Mouse (Mus musculus): ENCODE results near the gene Lect2. TPM values are rescaled to one million over a fixed set of nuclear protein-coding genes. Genes with fewer than 3 reads are reported as not detected.
A peak's percentile ranks its signal among the peaks of the same experiment; 100 is the strongest.

Lect2 gene
- polyA plus RNA-seq, 1 experiment from 2014 or later = not detected

DNA sequence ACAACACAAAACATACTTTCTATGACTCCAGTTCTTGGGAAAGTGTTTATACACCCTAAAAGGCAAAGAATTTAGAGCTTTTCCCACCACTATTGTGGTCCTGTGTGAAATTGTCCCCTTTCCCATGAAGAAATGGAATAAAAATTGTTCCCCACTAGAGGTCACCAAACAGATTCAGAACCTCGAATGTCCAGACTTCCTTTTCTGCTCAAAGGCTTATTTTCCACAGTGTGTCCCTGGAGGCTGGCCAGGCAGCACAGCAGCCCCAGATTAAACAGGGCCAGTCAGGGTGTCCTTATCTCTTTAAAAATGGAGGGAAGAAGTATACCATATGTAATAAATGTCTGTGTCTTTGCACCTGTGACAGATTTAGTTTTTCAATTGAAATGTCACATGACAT lies 7.7 kb upstream of the Lect2 start:
- Histone ChIP-seq H3K4me1 (replicated peaks) (peaks cover 19% of the 10 kb centered on the region), H3K9me3 (replicated peaks) (no peaks in the 10 kb centered on the region), H3K4me3 (no peak overlapping the region), H3K9ac (no peak overlapping the region), H3K27ac (no peak overlapping the region), H3K4me2 (no peak overlapping the region), H3K27me3 (no peaks in the 10 kb centered on the region), H3K36me3 (no peaks in the 10 kb centered on the region)
- no peak for ATAC-seq (replicated peaks; ENCODE audit: insufficient number of reproducible peaks, insufficient read depth, low FRiP score, low read depth)
- WGBS = 0% methylated on average over 1 of the region's 1 CpGs

DNA sequence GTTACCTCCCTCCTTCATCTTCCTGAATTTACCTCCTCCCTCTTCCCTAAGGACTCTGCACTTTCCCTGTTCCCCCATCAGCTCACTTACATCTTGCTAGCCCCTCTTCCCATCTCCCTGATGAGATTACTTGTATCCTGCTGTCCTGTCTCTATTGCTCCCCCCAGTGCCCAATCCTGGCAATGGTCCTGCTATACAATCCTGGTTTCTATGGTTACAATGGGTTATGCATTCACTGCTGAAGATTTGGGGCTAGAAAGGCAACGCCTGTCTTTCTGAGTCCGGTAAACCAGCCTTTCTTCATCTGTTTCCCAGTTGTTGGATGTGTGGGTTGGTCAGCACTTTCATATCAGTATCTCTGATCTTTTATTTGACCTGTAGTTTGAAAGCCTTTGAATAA lies 6.1 kb upstream of the Lect2 start:
- Histone ChIP-seq H3K4me1 (replicated peaks) (peaks cover 27% of the 10 kb centered on the region), H3K36me3 (no peaks in the 10 kb centered on the region), H3K9me3 (replicated peaks) (no peaks in the 10 kb centered on the region), H3K4me3 (no peak overlapping the region), H3K27me3 (no peaks in the 10 kb centered on the region), H3K27ac (no peak overlapping the region), H3K9ac (no peak overlapping the region), H3K4me2 (no peak overlapping the region)
- no peak for ATAC-seq (replicated peaks; ENCODE audit: insufficient number of reproducible peaks, insufficient read depth, low FRiP score, low read depth)
- 28% methylated on average over 2 of the region's 2 CpGs for WGBS

DNA sequence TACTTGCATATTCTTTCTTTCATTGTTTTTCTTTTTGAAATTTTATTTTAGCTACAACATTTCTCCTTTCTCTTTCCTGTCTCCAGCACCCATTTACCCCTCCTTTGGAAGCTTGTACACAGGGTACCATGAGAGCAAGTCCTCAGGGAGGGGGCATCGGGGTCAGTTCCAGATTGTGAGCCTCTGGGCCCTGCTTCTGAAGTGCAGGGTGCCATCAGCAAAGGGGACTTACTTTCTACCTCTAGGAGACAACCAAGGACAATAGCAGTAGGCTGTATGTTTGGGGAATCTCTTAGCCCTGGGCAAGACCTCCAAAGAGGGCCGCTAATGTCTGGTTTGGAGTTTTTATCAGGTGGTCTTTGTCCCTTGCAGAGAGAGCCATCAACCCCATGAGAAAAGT lies 5.6 kb upstream of the Lect2 start:
- Histone ChIP-seq H3K9me3 (replicated peaks) (no peaks in the 10 kb centered on the region), H3K9ac (no peak overlapping the region), H3K27me3 (no peaks in the 10 kb centered on the region), H3K4me1 (replicated peaks) (peaks cover 29% of the 10 kb centered on the region), H3K4me3 (no peak overlapping the region), H3K4me2 (no peak overlapping the region), H3K27ac (no peak overlapping the region), H3K36me3 (no peaks in the 10 kb centered on the region)
- 50% methylated on average over 2 of the region's 2 CpGs for WGBS
- ATAC-seq (replicated peaks; ENCODE audit: insufficient number of reproducible peaks, insufficient read depth, low FRiP score, low read depth) = no peak

DNA sequence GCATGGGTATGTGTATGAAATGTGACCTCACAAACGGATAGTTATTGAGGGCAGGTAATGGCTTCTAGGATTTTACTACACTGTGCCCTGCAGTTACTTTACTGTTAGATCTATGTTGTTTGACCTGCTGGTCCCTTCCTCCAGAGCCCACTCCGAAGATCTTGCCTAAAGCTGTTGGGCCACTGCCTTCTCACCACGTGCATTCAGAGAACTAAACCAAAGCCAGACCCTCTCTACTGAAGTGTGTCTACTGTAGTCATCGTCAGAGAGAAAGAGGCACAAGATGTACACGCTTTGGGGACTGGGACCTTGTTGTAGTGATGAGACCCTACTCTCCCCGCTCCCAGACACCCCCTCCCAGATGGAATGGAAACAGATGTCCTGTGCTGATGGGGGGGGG lies 3.4 kb upstream of the Lect2 start:
- Histone ChIP-seq H3K4me2 (no peak overlapping the region), H3K27me3 (no peaks in the 10 kb centered on the region), H3K9ac (no peak overlapping the region), H3K4me3 (no peak overlapping the region), H3K27ac (no peak overlapping the region), H3K4me1 (replicated peaks) (peaks cover 29% of the 10 kb centered on the region), H3K36me3 (no peaks in the 10 kb centered on the region), H3K9me3 (replicated peaks) (no peaks in the 10 kb centered on the region)
- no peak for ATAC-seq (replicated peaks; ENCODE audit: insufficient number of reproducible peaks, insufficient read depth, low FRiP score, low read depth)
- 74% methylated on average over 6 of the region's 6 CpGs for WGBS

DNA sequence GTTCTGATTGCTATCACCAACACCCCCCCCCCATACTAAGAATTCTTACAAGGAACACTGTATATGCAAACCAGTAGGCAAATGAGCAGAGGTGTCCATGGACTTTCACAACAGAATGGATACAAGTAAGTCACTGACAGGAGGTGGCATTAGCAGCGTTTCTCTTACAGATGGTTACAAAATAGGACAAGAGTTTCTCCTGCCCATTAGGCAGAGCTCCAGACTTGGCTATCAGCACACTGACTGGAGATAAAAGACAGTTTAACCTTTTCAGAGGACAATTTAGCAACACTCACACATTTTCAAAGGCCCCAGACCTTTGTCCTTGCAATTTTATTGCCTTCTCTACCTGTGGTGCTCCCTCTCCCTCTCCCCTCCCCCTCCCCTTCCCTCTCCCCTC lies 2.3 kb upstream of the Lect2 start:
- no peak for ATAC-seq (replicated peaks; ENCODE audit: insufficient number of reproducible peaks, insufficient read depth, low FRiP score, low read depth)

DNA sequence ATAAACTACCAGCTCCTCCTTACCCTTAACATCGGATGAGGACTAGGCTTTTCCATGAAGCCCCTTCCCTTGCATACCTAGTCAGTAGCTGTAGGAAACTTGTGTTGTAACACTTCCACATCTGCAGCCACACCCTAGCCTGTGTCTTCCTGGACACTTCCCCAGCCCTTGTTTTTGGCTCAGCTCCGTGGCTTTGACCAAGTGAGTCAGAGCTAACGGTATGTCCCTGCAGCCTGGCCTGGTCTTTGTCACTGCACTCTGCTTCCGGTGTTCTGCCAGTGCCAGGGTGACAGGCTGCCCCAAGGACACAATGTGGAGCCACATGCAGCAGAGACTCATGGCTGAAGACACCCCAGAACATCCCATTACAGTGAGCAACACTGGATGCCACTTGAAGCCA lies 1.1 kb upstream of the Lect2 start:
- no peak overlapping the region for H3K4me2 ChIP-seq
- peak; percentile 41; the same call in 1 of the 2 replicates for ATAC-seq (replicated peaks; ENCODE audit: insufficient number of reproducible peaks, insufficient read depth, low FRiP score, low read depth)
- H3K36me3 ChIP-seq = no peaks in the 10 kb centered on the region
- no peaks in the 10 kb centered on the region for H3K9me3 ChIP-seq (replicated peaks)
- no peak overlapping the region for H3K4me3 ChIP-seq
- no peaks in the 10 kb centered on the region for H3K27me3 ChIP-seq
- H3K27ac ChIP-seq = peak overlapping the region; percentile 5; the same call in 1 of the 2 replicates
- no peak overlapping the region for H3K9ac ChIP-seq
- 34% methylated on average over 4 of the region's 4 CpGs for WGBS
- H3K4me1 ChIP-seq (replicated peaks) = peaks cover 24% of the 10 kb centered on the region

More for the DNA sequence above, 2.3 kb upstream of the Lect2 start:
- Histone ChIP-seq H3K4me2 (no peak overlapping the region), H3K27ac (no peak overlapping the region), H3K27me3 (no peaks in the 10 kb centered on the region), H3K36me3 (no peaks in the 10 kb centered on the region), H3K4me1 (replicated peaks) (peaks cover 24% of the 10 kb centered on the region), H3K4me3 (no peak overlapping the region), H3K9ac (no peak overlapping the region), H3K9me3 (replicated peaks) (no peaks in the 10 kb centered on the region)
- 9% methylated on average over 1 of the region's 1 CpGs for WGBS

DNA sequence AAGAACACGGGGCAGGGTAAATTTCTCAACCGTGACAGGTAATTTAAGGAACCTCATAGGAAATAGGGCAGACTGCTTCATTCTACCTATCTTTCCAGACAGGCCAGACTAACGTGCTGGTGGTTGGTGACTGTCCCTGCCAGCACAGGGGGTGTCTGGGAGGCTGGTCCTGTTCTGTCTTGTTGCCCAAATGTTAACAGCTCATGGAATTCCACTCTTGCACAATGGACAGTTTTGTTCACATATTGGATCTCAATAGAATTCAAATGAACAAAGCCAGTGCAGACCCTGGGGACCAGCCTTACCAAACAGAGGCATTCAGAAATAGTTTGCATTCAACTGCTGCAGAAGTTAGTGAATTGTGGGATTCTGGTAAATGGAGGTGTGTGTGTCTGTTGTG lies 3.3 kb downstream of the Lect2 start:
- no peaks in the 10 kb centered on the region for H3K9me3 ChIP-seq (replicated peaks)
- H3K9ac ChIP-seq = no peak overlapping the region
- 71% methylated on average over 3 of the region's 3 CpGs for WGBS
- H3K36me3 ChIP-seq = no peaks in the 10 kb centered on the region
- no peak overlapping the region for H3K4me3 ChIP-seq
- H3K4me2 ChIP-seq = no peak overlapping the region
- no peak for ATAC-seq (replicated peaks; ENCODE audit: insufficient number of reproducible peaks, insufficient read depth, low FRiP score, low read depth)
- peaks cover 7% of the 10 kb centered on the region for H3K4me1 ChIP-seq (replicated peaks)
- no peak overlapping the region for H3K27ac ChIP-seq
- no peaks in the 10 kb centered on the region for H3K27me3 ChIP-seq

DNA sequence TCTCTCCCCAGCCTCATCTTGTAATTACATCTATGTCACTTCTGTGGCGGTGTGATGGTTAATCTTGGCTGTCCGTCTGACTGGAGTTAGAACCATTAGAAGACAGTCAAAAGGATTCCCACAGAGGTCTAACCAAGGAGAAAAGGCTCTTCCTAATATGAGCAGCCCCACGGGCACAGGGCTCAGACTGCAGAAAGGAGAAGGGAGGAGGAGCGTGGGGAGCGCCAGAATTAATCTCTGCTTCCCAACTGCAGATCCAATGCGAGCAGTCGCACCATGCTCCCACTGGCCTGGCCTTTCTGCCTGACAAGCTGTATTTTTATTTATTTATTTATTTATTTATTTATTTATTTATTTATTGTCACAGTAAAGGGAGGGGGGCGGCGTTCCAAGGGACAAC lies 4.5 kb downstream of the Lect2 start:
- H3K27me3 ChIP-seq = no peaks in the 10 kb centered on the region
- no peak overlapping the region for H3K4me3 ChIP-seq
- H3K9ac ChIP-seq = no peak overlapping the region
- no peak for ATAC-seq (replicated peaks; ENCODE audit: insufficient number of reproducible peaks, insufficient read depth, low FRiP score, low read depth)
- H3K9me3 ChIP-seq (replicated peaks) = no peaks in the 10 kb centered on the region
- WGBS = 82% methylated on average over 9 of the region's 9 CpGs
- H3K36me3 ChIP-seq = no peaks in the 10 kb centered on the region
- H3K4me2 ChIP-seq = no peak overlapping the region
- no peaks in the 10 kb centered on the region for H3K4me1 ChIP-seq (replicated peaks)
- no peak overlapping the region for H3K27ac ChIP-seq

DNA sequence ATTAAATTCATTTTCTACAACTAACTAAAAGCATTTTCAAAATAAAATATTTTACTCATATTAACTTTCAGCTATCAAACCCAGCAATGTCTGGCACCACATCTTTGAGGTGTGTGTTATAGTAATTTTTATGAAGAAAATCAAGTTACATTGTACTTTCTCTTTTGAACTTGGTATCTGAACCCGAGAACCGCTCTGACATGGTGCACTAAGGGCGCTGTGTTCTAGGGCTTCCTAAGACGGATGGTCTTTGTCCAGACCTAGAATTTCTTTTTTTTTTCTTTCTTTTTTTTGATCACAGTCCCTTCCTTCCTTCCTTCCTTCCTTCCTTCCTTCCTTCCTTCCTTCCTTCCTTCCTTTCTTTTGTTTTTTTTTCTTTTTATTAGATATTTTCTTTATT lies 8.5 kb downstream of the Lect2 start:
- no peaks in the 10 kb centered on the region for H3K9me3 ChIP-seq (replicated peaks)
- no peak overlapping the region for H3K4me2 ChIP-seq
- H3K9ac ChIP-seq = no peak overlapping the region
- no peaks in the 10 kb centered on the region for H3K27me3 ChIP-seq
- H3K4me3 ChIP-seq = no peak overlapping the region
- no peak for ATAC-seq (replicated peaks; ENCODE audit: insufficient number of reproducible peaks, insufficient read depth, low FRiP score, low read depth)
- no peak overlapping the region for H3K27ac ChIP-seq
- no peaks in the 10 kb centered on the region for H3K4me1 ChIP-seq (replicated peaks)
- H3K36me3 ChIP-seq = no peaks in the 10 kb centered on the region
- WGBS = 88% methylated on average over 4 of the region's 4 CpGs

DNA sequence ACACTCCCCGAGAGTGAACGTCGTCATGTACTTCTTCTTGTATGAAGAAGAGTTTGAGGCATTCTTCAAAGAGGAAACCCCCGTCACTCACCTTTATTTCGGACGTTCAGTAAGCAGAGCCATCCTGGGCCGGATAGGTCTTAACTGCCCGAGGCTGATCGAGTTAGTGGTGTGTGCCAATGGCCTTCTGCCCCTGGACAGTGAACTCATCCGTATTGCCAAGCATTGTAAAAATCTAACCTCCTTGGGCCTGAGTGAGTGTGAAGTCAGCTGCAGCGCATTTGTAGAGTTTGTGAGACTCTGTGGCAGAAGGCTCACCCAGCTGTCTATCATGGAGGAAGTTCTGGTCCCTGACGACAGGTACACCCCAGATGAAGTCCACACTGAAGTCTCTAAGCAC lies 11.3 kb downstream of the Lect2 start:
- ATAC-seq (replicated peaks; ENCODE audit: insufficient number of reproducible peaks, insufficient read depth, low FRiP score, low read depth) = no peak
- WGBS = 87% methylated on average over 12 of the region's 12 CpGs
- H3K27ac ChIP-seq = no peak overlapping the region
- H3K4me3 ChIP-seq = no peak overlapping the region
- no peaks in the 10 kb centered on the region for H3K9me3 ChIP-seq (replicated peaks)
- no peaks in the 10 kb centered on the region for H3K27me3 ChIP-seq
- no peak overlapping the region for H3K9ac ChIP-seq
- no peaks in the 10 kb centered on the region for H3K4me1 ChIP-seq (replicated peaks)
- no peak overlapping the region for H3K4me2 ChIP-seq
- H3K36me3 ChIP-seq = no peaks in the 10 kb centered on the region

DNA sequence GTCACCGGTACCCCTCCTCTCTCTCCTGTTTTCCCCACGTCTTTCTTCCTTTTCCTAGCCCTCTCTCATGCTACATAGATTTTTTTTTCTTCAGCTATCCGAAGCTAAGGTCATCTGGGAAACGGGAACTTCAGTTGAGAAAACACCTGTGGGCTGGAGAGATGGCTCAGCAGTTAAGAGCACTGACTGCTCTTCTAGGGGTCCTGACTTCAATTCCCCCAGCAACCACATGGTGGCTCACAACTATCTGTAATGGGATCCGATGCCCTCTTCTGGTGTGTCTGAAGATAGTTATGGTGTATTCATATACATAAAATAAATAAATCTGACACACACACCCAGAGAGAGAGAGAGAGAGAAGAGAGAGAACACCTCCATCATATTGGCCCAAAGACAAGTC lies 12.7 kb downstream of the Lect2 start:
- no peak for ATAC-seq (replicated peaks; ENCODE audit: insufficient number of reproducible peaks, insufficient read depth, low FRiP score, low read depth)
- Histone ChIP-seq H3K4me3 (no peak overlapping the region), H3K36me3 (no peaks in the 10 kb centered on the region), H3K27ac (no peak overlapping the region), H3K9ac (no peak overlapping the region), H3K9me3 (replicated peaks) (no peaks in the 10 kb centered on the region), H3K4me2 (no peak overlapping the region), H3K4me1 (replicated peaks) (no peaks in the 10 kb centered on the region), H3K27me3 (no peaks in the 10 kb centered on the region)
- 77% methylated on average over 5 of the region's 5 CpGs for WGBS

DNA sequence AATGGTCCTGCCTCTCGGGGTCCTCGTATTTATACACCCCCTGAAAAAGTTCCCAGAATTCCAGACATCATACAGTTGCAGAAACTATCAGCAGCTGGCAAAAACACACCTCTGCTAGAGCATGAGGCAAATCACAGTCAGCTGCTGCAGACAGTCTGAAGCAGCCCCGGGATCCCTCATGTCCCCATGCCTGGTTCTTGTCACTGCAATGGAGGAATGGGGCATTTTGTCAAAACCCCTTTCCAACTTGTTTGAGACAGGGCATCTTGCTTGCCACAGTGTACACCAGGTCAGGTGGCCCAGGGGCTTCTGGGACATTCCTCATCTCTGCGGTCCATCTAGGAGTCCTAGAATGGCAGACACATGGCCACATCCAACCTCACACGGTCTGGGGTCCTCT lies 13.4 kb downstream of the Lect2 start:
- Histone ChIP-seq H3K27me3 (no peaks in the 10 kb centered on the region), H3K4me2 (no peak overlapping the region), H3K9ac (no peak overlapping the region), H3K36me3 (no peaks in the 10 kb centered on the region), H3K4me1 (replicated peaks) (no peaks in the 10 kb centered on the region), H3K9me3 (replicated peaks) (no peaks in the 10 kb centered on the region), H3K4me3 (no peak overlapping the region), H3K27ac (no peak overlapping the region)
- ATAC-seq (replicated peaks; ENCODE audit: insufficient number of reproducible peaks, insufficient read depth, low FRiP score, low read depth) = no peak
- WGBS = 71% methylated on average over 5 of the region's 5 CpGs

DNA sequence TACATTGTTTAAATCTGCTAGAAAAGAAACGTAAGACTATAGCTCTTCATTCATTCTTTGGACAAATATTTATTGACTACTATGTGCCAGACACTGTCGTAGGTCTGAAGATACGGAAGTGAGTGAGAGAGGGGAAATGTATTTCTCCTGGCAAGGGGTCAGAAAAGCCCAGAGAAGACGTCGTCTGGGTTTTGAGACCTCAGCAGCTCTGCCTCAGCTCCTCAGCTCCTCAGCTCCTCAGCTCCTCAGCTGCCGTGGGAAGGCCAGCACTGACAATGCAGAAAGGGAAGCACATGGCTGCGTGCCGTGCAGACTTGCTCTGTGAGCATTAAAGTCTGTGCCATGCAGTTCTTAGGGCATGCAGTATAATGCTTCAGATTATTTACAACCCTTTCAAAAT lies 18.6 kb downstream of the Lect2 start:
- Histone ChIP-seq H3K27ac (no peak overlapping the region), H3K36me3 (no peaks in the 10 kb centered on the region), H3K27me3 (no peaks in the 10 kb centered on the region), H3K4me2 (no peak overlapping the region), H3K9ac (no peak overlapping the region), H3K9me3 (replicated peaks) (no peaks in the 10 kb centered on the region), H3K4me3 (no peak overlapping the region), H3K4me1 (replicated peaks) (no peaks in the 10 kb centered on the region)
- no peak for ATAC-seq (replicated peaks; ENCODE audit: insufficient number of reproducible peaks, insufficient read depth, low FRiP score, low read depth)
- 44% methylated on average over 8 of the region's 8 CpGs for WGBS
